Mouse (Mus musculus) embryonic facial prominence, embryonic 14.5 days (tissue): ENCODE measurements around the gene Abca6. TPM values are rescaled to one million over a fixed set of nuclear protein-coding genes. Genes with fewer than 3 reads are reported as not detected.

Experiments
- polyA plus RNA-seq: library from polyadenylated mRNA; unstranded; fragments of >200 nt; fragmentation: Nextera tagmentation; extraction: Ambion mirVana; gene quantifications from 2 replicates; pipeline ENCODE4 v1.2.1, GENCODE M21; 2014

The Abca6 gene
- polyA plus RNA-seq, 1 experiment from 2014 or later: 1.6 TPM

Other genes with a start within 250 kb of the Abca6 start
- 13.1 and 17.9 TPM in 2 replicates for gene Abca8a, start 155.8 kb downstream of the Abca6 start, polyA plus RNA-seq
- 18.2 and 18.8 TPM in 2 replicates for gene Abca9, start 83.6 kb downstream of the Abca6 start, polyA plus RNA-seq
- 9.8 and 11.2 TPM in 2 replicates for gene Abca5, start 85.9 kb upstream of the Abca6 start, polyA plus RNA-seq
- 15.5 and 18.5 TPM in 2 replicates for gene Map2k6, start 147.3 kb upstream of the Abca6 start, polyA plus RNA-seq